Comparison of ENCODE assay signal across 21 mouse cellular contexts in the genomic region with DNA sequence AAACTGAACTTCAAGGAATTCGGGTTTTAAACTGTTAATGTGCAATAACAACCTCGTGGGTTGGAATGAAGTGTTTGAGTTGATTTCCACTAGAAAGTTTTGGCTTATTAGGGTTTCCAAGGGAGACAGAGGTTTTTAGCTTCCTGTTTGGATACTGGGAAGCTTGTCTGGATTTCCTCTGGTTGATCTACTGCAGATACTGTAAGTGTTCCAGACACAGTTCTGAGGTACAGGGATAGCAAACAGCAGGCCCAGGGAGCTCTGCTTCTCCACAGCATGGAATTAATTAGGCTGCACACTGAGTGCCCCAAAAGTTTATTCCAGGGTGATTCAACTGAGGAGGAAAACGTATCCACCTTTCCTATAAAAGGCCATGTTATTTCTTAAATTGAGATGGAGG.
DNase-seq lines count a peak whose midpoint lies in the region; ATAC-seq and TF ChIP-seq lines count a peak whose summit lies in the region.
"Had no signal": no experiment of that assay in that cellular context is flagged by ENCODE, and none has a peak within 500 bp of the region (broad histone marks: within the 10 kb centered on the region; RNA-seq: fewer than 3 reads in every experiment).

No protein-coding gene starts in this region.

- no peak for TF ChIP-seq POLR2A in limb, embryonic 14.5 days (IDR thresholded peaks at IDR 0.05; ENCODE audit: borderline replicate concordance, extremely low read depth, insufficient read depth, insufficient read length)

- no peak for ATAC-seq in heart, embryonic 11.5 days (replicated peaks; ENCODE audit: insufficient number of reproducible peaks, low FRiP score, low TSS enrichment)
- no peak for ATAC-seq in embryonic facial prominence, embryonic 13.5 days (ENCODE audit: insufficient number of reproducible peaks, insufficient read depth, low FRiP score, low TSS enrichment, low read depth)
- no peak for ATAC-seq in limb, embryonic 14.5 days (ENCODE audit: low FRiP score, low read depth)
- ATAC-seq in forebrain, embryonic 11.5 days (replicated peaks; ENCODE audit: low FRiP score): no peak
- ATAC-seq: forebrain, embryonic 15.5 days; liver, postnatal 0 days; midbrain, embryonic 15.5 days had no signal

- 44% methylated on average over 3 of the region's 3 CpGs for WGBS in heart, embryonic 11.5 days (ENCODE audit: insufficient replicate concordance)
- WGBS in embryonic facial prominence, embryonic 13.5 days: 34% methylated on average over 3 of the region's 3 CpGs
- 16% methylated on average over 3 of the region's 3 CpGs for WGBS in limb, embryonic 14.5 days
- 67% methylated on average over 3 of the region's 3 CpGs for WGBS in forebrain, embryonic 11.5 days

- H3K4me3 ChIP-seq in heart, embryonic 11.5 days (ENCODE audit: low read depth, low read length): no peak overlapping the region
- H3K4me3 ChIP-seq in embryonic facial prominence, embryonic 13.5 days: no peak overlapping the region
- H3K4me3 ChIP-seq in limb, embryonic 14.5 days (replicated peaks; ENCODE audit: low read length): no peak overlapping the region
- H3K4me3 ChIP-seq in forebrain, embryonic 11.5 days (ENCODE audit: low read depth, low read length): no peak overlapping the region
- H3K4me3 ChIP-seq: forebrain, embryonic 15.5 days; heart, embryonic 15.5 days; megakaryocyte, embryonic 14.5 days; midbrain, embryonic 15.5 days; myocyte had no signal

- H3K36me3 ChIP-seq in heart, embryonic 11.5 days (ENCODE audit: control insufficient read depth, insufficient read depth, low read length): no peaks in the 10 kb centered on the region
- H3K36me3 ChIP-seq in embryonic facial prominence, embryonic 13.5 days: no peaks in the 10 kb centered on the region
- no peaks in the 10 kb centered on the region for H3K36me3 ChIP-seq in limb, embryonic 14.5 days (ENCODE audit: control insufficient read depth, insufficient read depth, low read length)
- no peaks in the 10 kb centered on the region for H3K36me3 ChIP-seq in forebrain, embryonic 11.5 days (ENCODE audit: control insufficient read depth, insufficient read depth, low read length)
- H3K36me3 ChIP-seq: forebrain, embryonic 15.5 days; heart, embryonic 15.5 days; midbrain, embryonic 15.5 days had no signal

- H3K9ac ChIP-seq in heart, embryonic 11.5 days (ENCODE audit: low read depth, low read length): no peak overlapping the region
- no peak overlapping the region for H3K9ac ChIP-seq in embryonic facial prominence, embryonic 13.5 days
- no peak overlapping the region for H3K9ac ChIP-seq in limb, embryonic 14.5 days (ENCODE audit: low read depth, low read length, severe bottlenecking)
- H3K9ac ChIP-seq in forebrain, embryonic 11.5 days (ENCODE audit: low read length): no peak overlapping the region
- H3K9ac ChIP-seq: forebrain, embryonic 15.5 days; heart, embryonic 15.5 days; liver, postnatal 0 days; midbrain, embryonic 15.5 days had no signal

- H3K27me3 ChIP-seq in heart, embryonic 11.5 days (ENCODE audit: control insufficient read depth, insufficient read depth, low read length): no peaks in the 10 kb centered on the region
- no peaks in the 10 kb centered on the region for H3K27me3 ChIP-seq in embryonic facial prominence, embryonic 13.5 days
- no peaks in the 10 kb centered on the region for H3K27me3 ChIP-seq in limb, embryonic 14.5 days (ENCODE audit: control insufficient read depth, insufficient read depth, low read length)
- H3K27me3 ChIP-seq in forebrain, embryonic 11.5 days (ENCODE audit: control insufficient read depth, insufficient read depth, low read length): no peaks in the 10 kb centered on the region
- H3K27me3 ChIP-seq: forebrain, embryonic 15.5 days; heart, embryonic 15.5 days; megakaryocyte, embryonic 14.5 days; midbrain, embryonic 15.5 days had no signal

- H3K4me2 ChIP-seq in heart, embryonic 11.5 days: no peak overlapping the region
- H3K4me2 ChIP-seq in embryonic facial prominence, embryonic 13.5 days: no peak overlapping the region
- H3K4me2 ChIP-seq in limb, embryonic 14.5 days (replicated peaks; ENCODE audit: low read depth, low read length, severe bottlenecking): no peak overlapping the region
- no peak overlapping the region for H3K4me2 ChIP-seq in forebrain, embryonic 11.5 days (ENCODE audit: low read depth, low read length, severe bottlenecking)
- H3K4me2 ChIP-seq: forebrain, embryonic 15.5 days; heart, embryonic 15.5 days; midbrain, embryonic 15.5 days had no signal

- DNase-seq in heart, postnatal 14 days: no peak
- DNase-seq in brain, adult 2 months (ENCODE audit: low read depth, low spot score): peak; percentile 13
- DNase-seq in limb, embryonic 14.5 days (ENCODE audit: low spot score): peak; percentile 25
- no peak for DNase-seq in forebrain, embryonic 11.5 days (ENCODE audit: low spot score)
- no peak for DNase-seq in adipocyte (ENCODE audit: low spot score)
- DNase-seq: adrenal gland, adult 2 months; B cell, adult 2 months; cerebellum, adult 8-10 months; kidney, adult 9 months; kidney, postnatal 25 days; left cerebral cortex, postnatal 4 days; liver, postnatal 0 days; lung, postnatal 10 days; spleen, adult 18-20 months had no signal

- no peaks in the 10 kb centered on the region for H3K4me1 ChIP-seq in heart, embryonic 11.5 days (ENCODE audit: control insufficient read depth, insufficient read depth, low read length)
- H3K4me1 ChIP-seq in embryonic facial prominence, embryonic 13.5 days: peaks cover 11% of the 10 kb centered on the region
- H3K4me1 ChIP-seq in limb, embryonic 14.5 days (ENCODE audit: control insufficient read depth, insufficient read depth, low read length): peaks cover 10% of the 10 kb centered on the region; the same call in 1 of the 2 replicates
- no peaks in the 10 kb centered on the region for H3K4me1 ChIP-seq in forebrain, embryonic 11.5 days (replicated peaks; ENCODE audit: control insufficient read depth, insufficient read depth, low read length)
- H3K4me1 ChIP-seq: forebrain, embryonic 15.5 days; megakaryocyte, embryonic 14.5 days; midbrain, embryonic 15.5 days had no signal

- intact Hi-C loops in heart, postnatal 14 days (cut with DNase I): no loop called here

- H3K9me3 ChIP-seq in heart, embryonic 11.5 days (replicated peaks; ENCODE audit: control insufficient read depth, low read length): no peaks in the 10 kb centered on the region
- H3K9me3 ChIP-seq in embryonic facial prominence, embryonic 13.5 days: no peaks in the 10 kb centered on the region
- H3K9me3 ChIP-seq in limb, embryonic 14.5 days (ENCODE audit: control insufficient read depth, low read length): no peaks in the 10 kb centered on the region
- H3K9me3 ChIP-seq in forebrain, embryonic 11.5 days (ENCODE audit: control insufficient read depth, low read length): no peaks in the 10 kb centered on the region
- H3K9me3 ChIP-seq: forebrain, embryonic 15.5 days; heart, embryonic 15.5 days; megakaryocyte, embryonic 14.5 days; midbrain, embryonic 15.5 days had no signal

- peak overlapping the region; percentile 1; the same call in 1 of the 2 replicates for H3K27ac ChIP-seq in heart, embryonic 11.5 days (ENCODE audit: low read depth, low read length)
- peak overlapping the region; percentile 58 for H3K27ac ChIP-seq in embryonic facial prominence, embryonic 13.5 days
- H3K27ac ChIP-seq in limb, embryonic 14.5 days (replicated peaks; ENCODE audit: low read depth, low read length): no peak overlapping the region
- no peak overlapping the region for H3K27ac ChIP-seq in forebrain, embryonic 11.5 days (ENCODE audit: low read depth, low read length)
- H3K27ac ChIP-seq: forebrain, embryonic 15.5 days; heart, embryonic 15.5 days; midbrain, embryonic 15.5 days had no signal

Comparison
In these comparisons a context has a peak if more than half of its experiments do, and no peak if none do; other contexts are left out.
1. H3K27ac ChIP-seq: peak in heart, embryonic 11.5 days (single experiment) and embryonic facial prominence, embryonic 13.5 days (single experiment); none in limb, embryonic 14.5 days (single experiment) and forebrain, embryonic 11.5 days (single experiment).
2. DNase-seq: peak in brain, adult 2 months (single experiment) and limb, embryonic 14.5 days (single experiment); none in heart, postnatal 14 days (0 of 2), forebrain, embryonic 11.5 days (single experiment) and adipocyte (single experiment).